Mouse (Mus musculus): ENCODE data around the gene Zfp180.

DNA sequence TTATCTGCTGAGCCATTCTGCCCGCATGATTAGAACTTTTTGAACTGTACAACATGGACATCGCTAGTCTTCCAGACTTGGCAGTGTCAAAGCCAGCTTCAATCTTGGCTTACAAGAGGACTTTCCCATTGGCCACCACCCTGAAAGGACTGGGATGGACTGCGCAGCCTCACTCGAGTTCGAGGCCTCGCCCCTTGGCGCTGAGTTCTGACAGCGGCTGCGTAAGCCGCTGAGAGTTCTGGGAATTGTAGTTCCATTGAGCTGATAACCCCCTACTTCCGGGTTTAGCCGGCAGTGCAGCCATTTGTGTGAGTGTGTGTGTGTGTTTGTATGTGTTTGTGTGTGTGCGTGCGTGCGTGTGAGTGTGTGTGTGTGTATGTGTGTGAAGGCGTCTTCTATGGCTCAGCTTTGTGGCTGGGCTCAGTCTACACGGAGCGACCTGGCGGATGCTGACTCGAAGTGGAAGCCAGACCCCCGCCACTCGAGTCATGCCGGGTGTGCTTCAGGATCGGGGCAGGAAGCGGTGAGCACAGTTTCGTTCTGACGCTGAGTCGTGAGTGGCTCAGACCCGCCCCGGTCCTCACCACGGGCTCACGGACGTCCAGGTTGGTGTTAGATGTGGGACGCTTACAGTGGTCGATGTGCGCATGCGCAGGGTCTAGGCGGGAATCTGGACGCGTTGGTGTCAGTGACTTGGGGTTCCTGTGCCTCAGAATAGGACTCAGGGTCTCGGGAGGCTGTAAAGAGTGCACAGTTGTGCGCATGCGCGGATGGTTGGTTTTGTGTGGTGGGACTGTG, at the start of gene Zfp180:
- TF ChIP-seq CTCF (IDR thresholded peaks at IDR 0.05; ENCODE audit: low read depth) (no peak), EP300 (optimal IDR thresholded peaks at IDR 0.05) (no peak)

Data from stomach, postnatal 0 days (tissue).